Mouse (Mus musculus) cerebellum, adult 2 months (tissue): ENCODE data around the gene Elmo1. TPM values are rescaled to one million over a fixed set of nuclear protein-coding genes. Genes with fewer than 3 reads are reported as not detected.
A peak's percentile ranks its signal among the peaks of the same experiment; 100 is the strongest.
"Not testable (repeated sequence)": the region's sequence is repeated elsewhere in the genome, so short reads cannot be mapped to it uniquely, and the experiment has no call there.

ENCODE experiments used
- DNase-seq, 2 experiments: peaks; one replicate each; pipeline ENCODE4 v3.0.0; 2021
- H3K27ac ChIP-seq: fragments of 200-500 bp; 2 replicates; pipeline ENCODE4 v1.5.1; 2012; ENCODE audit warnings: low read length, control low read depth, inconsistent platforms; ENCODE audit not compliant: insufficient read depth
- H3K27me3 ChIP-seq: fragments of 200-500 bp; 2 replicates; pipeline ENCODE4 v1.6.1; 2012; ENCODE audit warnings: inconsistent platforms, mild to moderate bottlenecking, low read length, moderate library complexity; ENCODE audit not compliant: control insufficient read depth, insufficient read depth
- H3K4me1 ChIP-seq: fragments of 200-500 bp; 2 replicates; pipeline ENCODE4 v1.6.1; 2011; ENCODE audit warnings: low read length; ENCODE audit not compliant: control insufficient read depth, insufficient read depth
- H3K4me3 ChIP-seq: fragments of 200-500 bp; replicated peaks from 2 replicates; pipeline ENCODE3; 2011; ENCODE audit warnings: mild to moderate bottlenecking, low read depth, low read length, control low read depth; ENCODE audit not compliant: insufficient read depth
- CTCF ChIP-seq: fragments of 200-500 bp; IDR thresholded peaks from 2 replicates; pipeline ENCODE4 v1.5.1; 2011; ENCODE audit warnings: low read depth, mild to moderate bottlenecking, control low read depth, low read length, moderate library complexity, borderline replicate concordance; ENCODE audit not compliant: insufficient read depth
- POLR2A ChIP-seq: fragments of 200-500 bp; IDR thresholded peaks from 2 replicates; pipeline ENCODE4 v1.6.1; 2011; ENCODE audit warnings: low read length, control low read depth, borderline replicate concordance; ENCODE audit not compliant: insufficient read depth
- WGBS: fragments of 180-500 bp; shearing (Covaris S2); methylation state at CpG from one replicate; pipeline ENCODE4 v1.1.7; 2018; 5-methylcytosine and 5-hydroxymethylcytosine counted together
- polyA plus RNA-seq: library from polyadenylated mRNA; depleted of rRNA; stranded (reverse); fragments of >200 nt; gene quantifications from 2 replicates; pipeline ENCODE4 v1.2.3, GENCODE M21; 2012

The Elmo1 gene
- polyA plus RNA-seq, 1 experiment, result 92.3 TPM

DNA sequence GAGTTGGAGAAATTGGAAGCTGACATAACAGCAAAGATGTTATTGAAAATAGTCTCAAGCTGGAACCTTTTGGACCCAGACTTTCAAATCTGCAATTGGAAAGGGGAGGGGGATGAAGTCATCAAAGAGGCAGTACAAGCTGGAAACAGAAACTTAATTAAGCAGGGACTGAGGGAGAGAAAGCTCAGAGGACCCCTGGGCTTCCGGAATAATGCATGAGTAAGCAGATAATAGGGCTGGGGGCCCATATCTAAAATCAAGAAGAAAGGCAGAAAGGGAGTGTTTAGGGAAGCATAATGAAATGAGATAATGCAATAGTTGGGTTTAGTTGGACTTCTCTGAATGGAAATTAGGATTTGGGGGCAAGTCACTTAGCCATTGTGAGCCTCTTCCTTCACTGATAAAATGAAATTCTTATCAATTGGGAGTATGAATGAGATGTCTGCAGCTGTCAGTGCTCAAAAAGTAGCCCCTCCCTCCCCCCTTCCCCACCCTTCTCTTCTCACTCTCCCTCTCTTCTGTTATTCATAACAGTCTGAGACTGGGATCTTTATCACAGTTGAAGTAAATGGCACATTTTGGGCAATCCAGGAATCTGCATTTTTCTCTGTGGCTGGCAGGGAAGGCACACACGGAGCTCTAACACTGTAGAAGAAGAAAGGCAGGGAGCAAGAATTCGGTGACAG lies 518.8 kb downstream of the Elmo1 start:
- Histone ChIP-seq H3K27me3 (no peaks in the 10 kb centered on the region), H3K4me1 (peaks cover 11% of the 10 kb centered on the region), H3K27ac (no peak overlapping the region), H3K4me3 (no peak overlapping the region)
- 65% methylated on average over 3 of the region's 3 CpGs for WGBS
- no peak for DNase-seq
- TF ChIP-seq CTCF (no peak), POLR2A (no peak)

DNA sequence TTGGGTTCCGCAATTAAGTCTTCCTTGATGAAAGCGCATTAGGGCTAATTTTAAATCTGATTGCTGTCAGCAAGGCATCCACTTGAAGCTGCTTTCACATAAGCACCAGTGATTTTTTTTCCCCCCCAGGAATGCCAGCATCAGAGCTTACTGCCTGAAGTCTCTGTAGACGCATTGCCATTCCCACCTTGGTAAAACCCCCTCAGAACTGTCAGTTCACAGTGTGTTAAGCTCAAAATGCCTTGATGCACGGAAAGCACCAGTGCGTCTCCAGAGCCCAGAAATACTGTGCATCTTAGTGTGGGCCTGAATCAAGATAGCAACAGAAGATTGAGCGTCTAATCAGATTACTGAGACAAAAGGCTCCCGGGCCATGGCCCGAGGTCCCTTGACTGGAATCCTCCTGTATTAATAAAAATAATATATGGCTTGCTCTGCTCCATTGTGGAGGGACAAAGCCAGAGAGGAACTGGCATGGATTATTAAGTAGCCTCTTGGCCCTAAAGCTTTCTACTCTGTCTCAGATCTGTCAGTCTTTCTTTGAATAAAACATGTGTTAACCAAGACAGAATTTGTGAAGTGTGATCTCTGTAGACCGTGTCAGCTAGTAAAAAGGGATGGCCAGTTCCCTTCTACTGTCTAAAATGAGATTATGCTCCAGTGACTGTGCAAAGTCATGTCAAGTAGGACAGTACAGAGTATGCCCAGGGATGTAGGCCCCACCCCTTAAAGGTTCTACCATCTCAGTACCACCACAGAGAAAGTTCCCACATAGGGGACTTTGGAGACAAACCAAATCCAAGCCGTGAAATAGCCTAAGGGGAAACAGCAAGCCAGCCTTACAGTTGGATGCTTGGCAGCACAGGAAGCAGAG lies 525.4 kb downstream of the Elmo1 start:
- no peak for DNase-seq
- TF ChIP-seq CTCF, result no peak
- H3K4me1 ChIP-seq, result peaks cover 3% of the 10 kb centered on the region
- H3K27me3 ChIP-seq, result no peaks in the 10 kb centered on the region
- WGBS, result 64% methylated on average over 10 of the region's 10 CpGs
- no peak overlapping the region for H3K27ac ChIP-seq
- H3K4me3 ChIP-seq, result no peak overlapping the region

DNA sequence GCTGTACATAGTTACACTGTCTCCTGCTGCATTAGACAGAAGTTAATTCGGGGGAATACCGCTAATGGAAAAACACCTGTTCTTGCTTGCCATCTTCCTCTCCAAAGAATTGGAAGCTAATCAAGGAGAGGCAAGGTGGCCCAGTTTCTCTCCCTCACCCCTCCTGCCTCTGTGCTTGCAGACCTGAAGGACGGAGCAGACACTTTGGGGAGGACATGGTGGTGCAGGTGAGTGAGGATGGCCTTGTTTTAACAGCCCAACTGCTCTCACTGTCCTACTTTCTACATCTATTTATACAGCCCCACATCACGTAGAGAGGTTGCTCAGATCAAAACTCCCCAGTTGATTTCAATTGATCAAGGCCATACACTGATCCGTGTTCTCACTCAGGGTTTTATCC lies 529.5 kb downstream of the Elmo1 start:
- WGBS, result 91% methylated on average over 5 of the region's 5 CpGs
- TF ChIP-seq CTCF (no peak), POLR2A (no peak)
- no peaks in the 10 kb centered on the region for H3K27me3 ChIP-seq

DNA sequence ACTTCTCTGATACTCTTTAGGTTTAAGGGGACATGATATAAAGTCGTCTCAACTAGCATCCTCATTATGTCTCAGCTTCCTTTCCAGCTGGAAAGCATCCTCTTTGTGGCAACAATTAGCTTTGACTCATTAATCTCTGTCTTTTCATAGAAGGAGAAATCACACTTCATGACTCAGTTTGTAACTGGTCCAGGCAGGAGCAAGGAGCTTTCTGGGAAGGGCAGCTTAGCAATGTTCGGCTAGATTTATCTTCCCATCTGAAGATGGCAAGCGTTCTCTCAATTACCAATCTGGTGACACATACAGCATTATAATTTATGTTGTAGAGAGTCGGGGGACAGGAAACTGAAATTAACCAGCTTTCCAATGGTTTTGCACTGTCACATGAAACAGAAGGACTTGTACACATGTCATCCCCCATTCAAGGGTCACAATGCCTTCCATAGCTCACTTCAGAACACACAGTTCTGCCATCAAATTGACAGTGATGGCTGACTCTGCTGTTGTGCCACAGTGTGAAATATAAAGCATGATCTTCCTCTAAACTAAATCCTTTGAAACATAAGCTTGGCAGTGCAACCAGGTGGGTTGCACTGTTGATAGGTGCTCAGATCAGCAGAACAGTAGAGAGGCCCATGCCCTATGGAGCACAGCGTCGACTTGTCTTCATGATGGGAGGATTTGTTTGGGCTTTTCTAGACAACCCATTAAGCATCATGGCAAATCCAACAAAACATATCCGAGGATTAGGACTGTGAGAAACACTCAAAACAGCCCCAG lies 532.9 kb downstream of the Elmo1 start:
- 86% methylated on average over 7 of the region's 7 CpGs for WGBS

More for the DNA sequence above, 529.5 kb downstream of the Elmo1 start:
- Histone ChIP-seq H3K27ac (no peak overlapping the region), H3K4me3 (no peak overlapping the region), H3K4me1 (no peaks in the 10 kb centered on the region)
- peak in 1 of 2 experiments; percentile 43 for DNase-seq

DNA sequence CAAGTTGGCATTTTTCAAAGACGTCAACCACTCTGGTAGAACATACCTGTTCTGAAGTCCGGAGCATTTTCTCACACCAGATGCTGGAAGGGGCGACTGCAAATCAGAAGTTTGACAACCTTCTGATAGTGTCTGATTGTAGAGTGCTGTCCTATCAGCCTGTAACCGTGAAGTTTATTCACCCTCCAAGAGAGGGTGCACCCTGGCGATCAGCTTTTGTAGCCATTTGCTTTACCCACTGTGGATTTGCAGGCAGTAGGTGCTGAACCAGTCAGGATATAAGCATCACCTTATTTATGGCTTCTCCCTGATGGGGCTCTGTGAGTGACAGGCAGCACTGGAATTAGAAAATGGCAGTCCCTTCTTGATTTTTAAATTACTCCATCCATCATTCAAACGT lies 537.4 kb downstream of the Elmo1 start:
- Histone ChIP-seq H3K27ac (no peak overlapping the region), H3K4me3 (no peak overlapping the region), H3K4me1 (no peaks in the 10 kb centered on the region), H3K27me3 (no peaks in the 10 kb centered on the region)
- TF ChIP-seq POLR2A (no peak), CTCF (no peak)
- WGBS, result 92% methylated on average over 6 of the region's 6 CpGs
- DNase-seq, result no peak

More for the DNA sequence above, 532.9 kb downstream of the Elmo1 start:
- no peaks in the 10 kb centered on the region for H3K27me3 ChIP-seq
- DNase-seq, result no peak
- no peak overlapping the region for H3K4me3 ChIP-seq
- H3K27ac ChIP-seq, result no peak overlapping the region
- TF ChIP-seq POLR2A, result no peak
- TF ChIP-seq CTCF, result no peak
- H3K4me1 ChIP-seq, result no peaks in the 10 kb centered on the region

DNA sequence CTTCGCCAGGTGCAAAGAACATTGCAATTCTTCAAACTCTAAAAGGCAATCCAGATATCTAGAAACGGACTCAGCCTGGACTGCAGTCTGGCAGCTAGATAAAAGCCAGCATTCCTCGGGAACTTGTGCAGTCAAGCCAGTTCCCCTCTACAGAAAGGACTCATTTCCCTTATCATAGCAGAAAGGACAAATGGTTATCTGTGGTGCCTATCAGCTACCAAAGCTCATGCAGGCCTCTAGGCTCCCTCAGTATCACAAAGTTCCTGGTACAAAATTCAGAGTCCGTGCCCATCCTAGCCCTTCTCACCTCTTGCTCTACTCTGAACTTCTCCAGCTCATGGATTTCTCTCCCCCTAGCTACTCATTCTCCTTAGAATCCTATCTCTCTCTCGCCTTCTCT lies 542.1 kb downstream of the Elmo1 start:
- no peak overlapping the region for H3K4me3 ChIP-seq
- H3K27ac ChIP-seq, result no peak overlapping the region
- DNase-seq, result no peak
- peaks cover 2% of the 10 kb centered on the region for H3K4me1 ChIP-seq
- no peaks in the 10 kb centered on the region for H3K27me3 ChIP-seq
- WGBS, result 86% methylated on average over 5 of the region's 5 CpGs
- TF ChIP-seq CTCF, result no peak
- no peak for TF ChIP-seq POLR2A

DNA sequence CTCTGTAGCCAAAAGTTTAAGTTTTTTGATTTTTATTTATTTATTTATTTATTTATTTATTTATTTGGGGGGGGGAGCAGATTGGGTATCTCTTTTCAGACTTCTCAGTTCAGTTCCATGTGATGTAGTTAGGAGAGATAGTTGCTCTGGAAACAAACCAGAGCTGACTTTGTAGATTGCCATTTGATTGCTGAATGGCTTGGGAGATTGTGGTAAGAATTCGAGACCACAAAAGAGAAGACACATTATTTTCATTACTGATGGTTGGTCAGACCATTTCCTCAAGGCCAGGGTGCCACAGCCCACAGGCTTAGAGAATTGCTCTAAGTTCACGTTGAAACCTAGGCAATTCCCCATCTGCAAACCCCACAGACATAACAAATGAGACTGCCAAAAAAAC lies 544.3 kb downstream of the Elmo1 start:
- not testable (repeated sequence) for H3K4me1 ChIP-seq, H3K4me3 ChIP-seq, H3K27me3 ChIP-seq, H3K27ac ChIP-seq, DNase-seq
- 71% methylated on average over 2 of the region's 2 CpGs for WGBS
